Mouse (Mus musculus): ENCODE measurements around the gene Pink1. TPM values are rescaled to one million over a fixed set of nuclear protein-coding genes. Genes with fewer than 3 reads are reported as not detected.

Gene Pink1
- total and polyA plus RNA-seq, 3 experiments = 15.0 to 30.1 (median 19.4) TPM

DNA sequence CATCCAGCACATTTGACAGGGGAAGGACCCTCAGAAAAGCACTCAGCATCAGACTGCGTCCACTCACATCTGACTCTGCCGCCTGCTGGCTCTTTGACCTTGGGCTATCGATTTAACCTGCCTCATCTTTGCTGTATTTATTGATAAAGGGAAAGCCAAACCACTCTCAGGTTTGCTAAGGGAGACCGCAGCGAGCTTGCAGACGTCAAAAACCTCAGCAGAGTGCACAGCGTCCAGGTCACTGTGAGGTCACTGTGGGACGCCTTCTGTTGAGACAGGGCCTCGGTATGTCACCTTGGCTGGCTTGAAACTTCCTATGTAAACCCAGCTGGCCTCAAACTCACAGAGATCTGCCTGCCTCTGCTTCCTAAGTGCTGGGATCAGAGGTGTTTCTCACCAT lies 11.2 kb upstream of the Pink1 start:
- H3K27me3 ChIP-seq (ENCODE audit: insufficient read depth, low read length) = peaks cover 21% of the 10 kb centered on the region
- H3K4me3 ChIP-seq (ENCODE audit: low read depth, low read length) = no peak overlapping the region
- H3K36me3 ChIP-seq (replicated peaks) = no peaks in the 10 kb centered on the region
- DNase-seq (ENCODE audit: low spot score) = no peak
- H3K4me1 ChIP-seq (ENCODE audit: insufficient read depth, low read depth, low read length) = no peaks in the 10 kb centered on the region
- no peak for ATAC-seq (ENCODE audit: extremely low read depth, insufficient number of reproducible peaks, low FRiP score, poor library complexity, severe bottlenecking)
- no peak for TF ChIP-seq GATA2 (IDR thresholded peaks at IDR 0.05; ENCODE audit: borderline replicate concordance, low read depth, low read length)
- no peak for TF ChIP-seq CTCF (IDR thresholded peaks at IDR 0.05; ENCODE audit: low read depth, low read length)
- no peak for TF ChIP-seq TAL1 (conservative IDR thresholded peaks at IDR 0.05; ENCODE audit: low read depth, low read length)
- no peak for TF ChIP-seq GATA1 (IDR thresholded peaks at IDR 0.05; ENCODE audit: borderline replicate concordance, low read length)
- no peaks in the 10 kb centered on the region for H3K9me3 ChIP-seq (replicated peaks)

DNA sequence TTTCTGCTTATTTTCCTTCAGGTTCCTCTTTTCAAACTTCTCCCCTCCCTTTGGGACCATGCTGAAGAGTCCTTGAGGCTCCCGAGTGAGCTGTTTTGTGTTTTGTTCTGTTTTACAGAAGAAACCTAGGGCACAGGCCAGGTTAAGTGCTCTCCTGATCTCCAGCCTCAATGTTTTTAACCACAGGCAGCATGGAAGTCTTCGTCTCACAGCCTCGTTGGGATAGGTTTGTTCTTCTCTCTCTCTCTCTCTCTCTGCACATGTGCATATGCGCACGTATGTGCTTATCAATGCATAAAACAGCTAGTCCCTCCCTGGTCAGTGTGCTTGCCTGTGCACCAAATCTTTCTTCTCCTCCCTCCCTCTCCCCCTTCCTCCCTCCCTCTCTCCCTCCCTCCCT lies 10.8 kb upstream of the Pink1 start:
- Histone ChIP-seq H3K9me3 (replicated peaks) (no peaks in the 10 kb centered on the region), H3K4me1 (ENCODE audit: insufficient read depth, low read depth, low read length) (no peaks in the 10 kb centered on the region), H3K27me3 (ENCODE audit: insufficient read depth, low read length) (peaks cover 23% of the 10 kb centered on the region), H3K4me3 (ENCODE audit: low read depth, low read length) (no peak overlapping the region), H3K36me3 (replicated peaks) (no peaks in the 10 kb centered on the region)
- no peak for DNase-seq (ENCODE audit: low spot score)
- ATAC-seq (ENCODE audit: extremely low read depth, insufficient number of reproducible peaks, low FRiP score, poor library complexity, severe bottlenecking) = no peak
- TF ChIP-seq GATA1 (IDR thresholded peaks at IDR 0.05; ENCODE audit: borderline replicate concordance, low read length) = no peak
- no peak for TF ChIP-seq TAL1 (conservative IDR thresholded peaks at IDR 0.05; ENCODE audit: low read depth, low read length)

- Histone ChIP-seq H3K4me3 (ENCODE audit: low read depth, low read length) (no peak overlapping the region), H3K4me1 (ENCODE audit: insufficient read depth, low read depth, low read length) (no peaks in the 10 kb centered on the region), H3K36me3 (replicated peaks) (no peaks in the 10 kb centered on the region), H3K27me3 (ENCODE audit: insufficient read depth, low read length) (peaks cover 23% of the 10 kb centered on the region), H3K9me3 (replicated peaks) (no peaks in the 10 kb centered on the region)
- DNase-seq (ENCODE audit: low spot score) = no peak
- no peak for ATAC-seq (ENCODE audit: extremely low read depth, insufficient number of reproducible peaks, low FRiP score, poor library complexity, severe bottlenecking)
- no peak for TF ChIP-seq POLR2AphosphoS5 (IDR thresholded peaks at IDR 0.05; ENCODE audit: insufficient replicate concordance, low read depth, low read length)
These were observed 9.5 kb upstream of the Pink1 start for GRCm38 (mm10) chr4:138335648-138336047.

- TF ChIP-seq TAL1 (conservative IDR thresholded peaks at IDR 0.05; ENCODE audit: low read depth, low read length) = no peak
- TF ChIP-seq GATA1 (IDR thresholded peaks at IDR 0.05; ENCODE audit: borderline replicate concordance, low read length) = no peak
- no peak for TF ChIP-seq GATA2 (IDR thresholded peaks at IDR 0.05; ENCODE audit: borderline replicate concordance, low read depth, low read length)
- TF ChIP-seq CTCF (IDR thresholded peaks at IDR 0.05; ENCODE audit: low read depth, low read length) = no peak
- no peak for TF ChIP-seq POLR2AphosphoS5 (IDR thresholded peaks at IDR 0.05; ENCODE audit: insufficient replicate concordance, low read depth, low read length)
- no peaks in the 10 kb centered on the region for H3K36me3 ChIP-seq (replicated peaks)
- no peaks in the 10 kb centered on the region for H3K4me1 ChIP-seq (ENCODE audit: insufficient read depth, low read depth, low read length)
- no peaks in the 10 kb centered on the region for H3K9me3 ChIP-seq (replicated peaks)
- no peak for DNase-seq (ENCODE audit: low spot score)
- no peak overlapping the region for H3K4me3 ChIP-seq (ENCODE audit: low read depth, low read length)
- H3K27me3 ChIP-seq (ENCODE audit: insufficient read depth, low read length) = peaks cover 19% of the 10 kb centered on the region
- no peak for ATAC-seq (ENCODE audit: extremely low read depth, insufficient number of reproducible peaks, low FRiP score, poor library complexity, severe bottlenecking)
These were observed 8.9 kb upstream of the Pink1 start for GRCm38 (mm10) chr4:138335036-138335435.

GRCm38 (mm10) chr4:138333135-138333534 lies 7.0 kb upstream of the Pink1 start:
- no peak for DNase-seq (ENCODE audit: low spot score)
- ATAC-seq (ENCODE audit: extremely low read depth, insufficient number of reproducible peaks, low FRiP score, poor library complexity, severe bottlenecking) = no peak
- Histone ChIP-seq H3K9me3 (replicated peaks) (peaks cover 2% of the 10 kb centered on the region; the same call in 1 of the 2 replicates), H3K4me1 (ENCODE audit: insufficient read depth, low read depth, low read length) (no peaks in the 10 kb centered on the region), H3K4me3 (ENCODE audit: low read depth, low read length) (no peak overlapping the region), H3K27me3 (ENCODE audit: insufficient read depth, low read length) (peaks cover 19% of the 10 kb centered on the region), H3K36me3 (replicated peaks) (no peaks in the 10 kb centered on the region)
- no peak for TF ChIP-seq GATA2 (IDR thresholded peaks at IDR 0.05; ENCODE audit: borderline replicate concordance, low read depth, low read length)
- TF ChIP-seq POLR2AphosphoS5 (IDR thresholded peaks at IDR 0.05; ENCODE audit: insufficient replicate concordance, low read depth, low read length) = no peak
- TF ChIP-seq GATA1 (IDR thresholded peaks at IDR 0.05; ENCODE audit: borderline replicate concordance, low read length) = no peak
- TF ChIP-seq CTCF (IDR thresholded peaks at IDR 0.05; ENCODE audit: low read depth, low read length) = no peak
- TF ChIP-seq TAL1 (conservative IDR thresholded peaks at IDR 0.05; ENCODE audit: low read depth, low read length) = no peak

- DNase-seq (ENCODE audit: low spot score) (no peak), ATAC-seq (ENCODE audit: extremely low read depth, insufficient number of reproducible peaks, low FRiP score, poor library complexity, severe bottlenecking) (no peak)
- TF ChIP-seq GATA2 (IDR thresholded peaks at IDR 0.05; ENCODE audit: borderline replicate concordance, low read depth, low read length) = no peak
- TF ChIP-seq TAL1 (conservative IDR thresholded peaks at IDR 0.05; ENCODE audit: low read depth, low read length) = no peak
- no peak for TF ChIP-seq GATA1 (IDR thresholded peaks at IDR 0.05; ENCODE audit: borderline replicate concordance, low read length)
- no peak for TF ChIP-seq CTCF (IDR thresholded peaks at IDR 0.05; ENCODE audit: low read depth, low read length)
- TF ChIP-seq POLR2AphosphoS5 (IDR thresholded peaks at IDR 0.05; ENCODE audit: insufficient replicate concordance, low read depth, low read length) = no peak
- Histone ChIP-seq H3K27me3 (ENCODE audit: insufficient read depth, low read length) (peaks cover 19% of the 10 kb centered on the region), H3K4me3 (ENCODE audit: low read depth, low read length) (no peak overlapping the region), H3K9me3 (replicated peaks) (peaks cover 2% of the 10 kb centered on the region; the same call in 1 of the 2 replicates), H3K36me3 (replicated peaks) (no peaks in the 10 kb centered on the region), H3K4me1 (ENCODE audit: insufficient read depth, low read depth, low read length) (no peaks in the 10 kb centered on the region; the same call in 1 of the 2 replicates)
These were observed 5.5 kb upstream of the Pink1 start for GRCm38 (mm10) chr4:138331647-138332046.

- no peak overlapping the region for H3K4me3 ChIP-seq (ENCODE audit: low read depth, low read length)
- H3K4me1 ChIP-seq (ENCODE audit: insufficient read depth, low read depth, low read length) = peaks cover 7% of the 10 kb centered on the region
- TF ChIP-seq GATA2 (IDR thresholded peaks at IDR 0.05; ENCODE audit: borderline replicate concordance, low read depth, low read length) (no peak), TAL1 (conservative IDR thresholded peaks at IDR 0.05; ENCODE audit: low read depth, low read length) (no peak), CTCF (IDR thresholded peaks at IDR 0.05; ENCODE audit: low read depth, low read length) (no peak), GATA1 (IDR thresholded peaks at IDR 0.05; ENCODE audit: borderline replicate concordance, low read length) (no peak), POLR2AphosphoS5 (IDR thresholded peaks at IDR 0.05; ENCODE audit: insufficient replicate concordance, low read depth, low read length) (no peak)
- H3K27me3 ChIP-seq (ENCODE audit: insufficient read depth, low read length) = peaks cover 19% of the 10 kb centered on the region
- peaks cover 2% of the 10 kb centered on the region; the same call in 1 of the 2 replicates for H3K9me3 ChIP-seq (replicated peaks)
- H3K36me3 ChIP-seq (replicated peaks) = no peaks in the 10 kb centered on the region
- no peak for ATAC-seq (ENCODE audit: extremely low read depth, insufficient number of reproducible peaks, low FRiP score, poor library complexity, severe bottlenecking)
- DNase-seq (ENCODE audit: low spot score) = no peak
These were observed 4.2 kb upstream of the Pink1 start for GRCm38 (mm10) chr4:138330264-138330671.

Measured in G1E (cell line).